Mouse (Mus musculus): ENCODE measurements around the gene Abhd6.

Gene Abhd6

GRCm38 (mm10) chr14:8062537-8063301 lies 60.0 kb downstream of the Abhd6 start:
- peak; percentile 41 for DNase-seq (ENCODE audit: low spot score)

GRCm38 (mm10) chr14:8063835-8064785 lies 61.4 kb downstream of the Abhd6 start:
- peak; percentile 37 for DNase-seq (ENCODE audit: low spot score)

- peak; percentile 98 for DNase-seq (ENCODE audit: low spot score)
Measured at GRCm38 (mm10) chr14:8080165-8080679, 77.5 kb downstream of the Abhd6 start, which contains the start of gene Rpp14. Rpp14 (plus strand) TSS chr14:8080367.

- peak; percentile 48 for DNase-seq (ENCODE audit: low spot score)
Measured at GRCm38 (mm10) chr14:8080718-8081117, 78.0 kb downstream of the Abhd6 start.

GRCm38 (mm10) chr14:8082949-8083348 lies 80.2 kb downstream of the Abhd6 start:
- DNase-seq (ENCODE audit: low spot score) = no peak

GRCm38 (mm10) chr14:8089016-8089415 lies 86.3 kb downstream of the Abhd6 start:
- no peak for DNase-seq (ENCODE audit: low spot score)

GRCm38 (mm10) chr14:8092573-8092972 lies 89.9 kb downstream of the Abhd6 start:
- DNase-seq (ENCODE audit: low spot score) = no peak

GRCm38 (mm10) chr14:8093427-8093826 lies 90.7 kb downstream of the Abhd6 start:
- no peak for DNase-seq (ENCODE audit: low spot score)

- DNase-seq (ENCODE audit: low spot score) = no peak
Measured at GRCm38 (mm10) chr14:8094931-8095561, 92.3 kb downstream of the Abhd6 start.

- peak; percentile 42 for DNase-seq (ENCODE audit: low spot score)
Measured at GRCm38 (mm10) chr14:8095562-8095950, 92.9 kb downstream of the Abhd6 start.

GRCm38 (mm10) chr14:8097978-8098686 lies 95.4 kb downstream of the Abhd6 start, which contains the start of gene Pxk:
Pxk (plus strand) TSS chr14:8098211.
- peak; percentile 95 for DNase-seq (ENCODE audit: low spot score)

GRCm38 (mm10) chr14:8098687-8098995 lies 95.9 kb downstream of the Abhd6 start:
- no peak for DNase-seq (ENCODE audit: low spot score)

- no peak for DNase-seq (ENCODE audit: low spot score)
Measured at GRCm38 (mm10) chr14:8099561-8100021, 96.9 kb downstream of the Abhd6 start.

GRCm38 (mm10) chr14:8101886-8102285 lies 99.2 kb downstream of the Abhd6 start:
- DNase-seq (ENCODE audit: low spot score) = no peak

GRCm38 (mm10) chr14:8102676-8103075 lies 100.0 kb downstream of the Abhd6 start:
- DNase-seq (ENCODE audit: low spot score) = no peak
